26 mouse cellular contexts compared by ENCODE assay signal in the genomic region with DNA sequence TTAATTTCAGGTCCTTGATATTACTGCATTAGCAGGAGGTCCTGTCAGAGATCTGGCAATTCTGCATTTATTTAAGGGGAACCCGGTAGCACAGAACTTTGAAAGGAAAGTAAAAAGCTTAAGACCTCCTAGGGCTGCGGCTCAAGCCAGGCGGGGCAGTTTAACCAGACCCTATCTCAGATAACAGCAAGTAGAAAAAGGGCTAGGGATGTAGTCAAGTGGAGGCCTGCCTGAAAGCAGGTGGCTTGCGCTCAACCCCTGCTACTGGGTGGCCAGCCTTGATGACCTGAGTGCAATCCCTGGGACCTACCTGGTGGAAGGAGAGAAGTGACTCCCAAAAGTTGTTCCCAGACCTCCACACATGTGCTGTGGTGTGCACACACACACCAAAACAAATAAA. TPM values are rescaled to one million over a fixed set of nuclear protein-coding genes. Genes with fewer than 3 reads are reported as not detected.
"Had no signal": no experiment of that assay in that cellular context is flagged by ENCODE, and none has a peak within 500 bp of the region (broad histone marks: within the 10 kb centered on the region; RNA-seq: fewer than 3 reads in every experiment).

No protein-coding gene starts in this region.

- H3K36me3 ChIP-seq: lung, embryonic 15.5 days; midbrain, embryonic 13.5 days; midbrain, embryonic 15.5 days; neural tube, embryonic 12.5 days; stomach, embryonic 15.5 days had no signal

- H3K9me3 ChIP-seq: lung, embryonic 15.5 days; midbrain, embryonic 15.5 days; neural tube, embryonic 12.5 days; stomach, embryonic 15.5 days had no signal

- H3K27ac ChIP-seq: liver, embryonic 14.5 days; lung, embryonic 15.5 days; macrophage; midbrain, embryonic 13.5 days; midbrain, embryonic 15.5 days; neural tube, embryonic 12.5 days; stomach, embryonic 15.5 days; stomach, postnatal 0 days had no signal

- DNase-seq: lung, adult 2 months; lung, postnatal 14 days; lung, postnatal 36 days; right cerebral cortex, postnatal 14 days; thymus, adult 2 months; thymus, postnatal 25 days; thymus, postnatal 4 days had no signal

- H3K4me3 ChIP-seq: lung, embryonic 15.5 days; midbrain, embryonic 13.5 days; midbrain, embryonic 15.5 days; neural tube, embryonic 12.5 days; stomach, embryonic 15.5 days had no signal

- H3K4me1 ChIP-seq: lung, embryonic 15.5 days; midbrain, embryonic 13.5 days; midbrain, embryonic 15.5 days; neural tube, embryonic 12.5 days; stomach, embryonic 15.5 days had no signal

- H3K4me2 ChIP-seq: lung, embryonic 15.5 days; midbrain, embryonic 11.5 days; midbrain, embryonic 13.5 days; midbrain, embryonic 15.5 days; neural tube, embryonic 12.5 days; stomach, embryonic 15.5 days had no signal

- ATAC-seq: lung, postnatal 0 days; midbrain, embryonic 13.5 days; midbrain, embryonic 15.5 days had no signal

- H3K27me3 ChIP-seq: lung, embryonic 15.5 days; midbrain, embryonic 13.5 days; midbrain, embryonic 15.5 days; neural tube, embryonic 12.5 days; stomach, embryonic 15.5 days had no signal

- H3K9ac ChIP-seq: liver, embryonic 14.5 days; lung, embryonic 15.5 days; midbrain, embryonic 13.5 days; midbrain, embryonic 15.5 days; neural tube, embryonic 12.5 days; stomach, embryonic 15.5 days had no signal

RNA-seq across cellular contexts. Expression of a gene that starts 6.6 kb away (rescaled TPM):
- total RNA-seq: megakaryocyte, adult 5-6 weeks; midbrain, postnatal 0 days; monocyte, adult 5-6 weeks; neutrophil, adult 5-6 weeks had no signal
- polyA plus RNA-seq: liver, embryonic 14.5 days; liver, embryonic 16.5 days; lung, adult 2 months; lung, embryonic 15.5 days; lung, postnatal 0 days; macrophage; midbrain, embryonic 11.5 days; midbrain, embryonic 13.5 days; midbrain, embryonic 15.5 days; midbrain, postnatal 0 days; neural tube, embryonic 12.5 days; neural tube, embryonic 14.5 days; spleen, adult 2 months; stomach, embryonic 15.5 days; stomach, postnatal 0 days; thymus, adult 2 months; urinary bladder, adult 2 months had no signal

RNA-seq across cellular contexts. Expression of a gene that starts 26.8 kb away (rescaled TPM):
- total RNA-seq: megakaryocyte, adult 5-6 weeks; midbrain, postnatal 0 days; monocyte, adult 5-6 weeks; neutrophil, adult 5-6 weeks had no signal
- polyA plus RNA-seq: liver, embryonic 14.5 days; liver, embryonic 16.5 days; lung, adult 2 months; macrophage; midbrain, embryonic 11.5 days; midbrain, embryonic 13.5 days; midbrain, embryonic 15.5 days; midbrain, postnatal 0 days; neural tube, embryonic 12.5 days; neural tube, embryonic 14.5 days; stomach, embryonic 15.5 days; stomach, postnatal 0 days; testis, adult 2 months; thymus, adult 2 months; urinary bladder, adult 2 months had no signal
